Mouse (Mus musculus) liver, postnatal 0 days (tissue): ENCODE data around the gene Zscan2. TPM values are rescaled to one million over a fixed set of nuclear protein-coding genes. Genes with fewer than 3 reads are reported as not detected.

Experiments used
- ATAC-seq: fragments of 200-750 bp; cut with Nextera tagmentation; 2 replicates; pipeline ENCODE4 v1.8.0; 2017; ENCODE audit warnings: mild to moderate bottlenecking, moderate library complexity
- DNase-seq: peaks from one replicate; pipeline ENCODE4 v3.0.0-alpha.2; 2016
- H3K27ac ChIP-seq: fragments of 300-500 bp; sonication (generic); 2 replicates; pipeline ENCODE4 v1.5.1; 2014; ENCODE audit warnings: antibody characterized with exemption, moderate library complexity, mild to moderate bottlenecking, low read depth
- H3K27me3 ChIP-seq: fragments of 300-500 bp; sonication (generic); 2 replicates; pipeline ENCODE4 v1.6.1; 2014; ENCODE audit warnings: low read length, control low read depth, mixed read lengths; ENCODE audit not compliant: insufficient read depth
- H3K36me3 ChIP-seq: fragments of 300-500 bp; sonication (generic); replicated peaks from 2 replicates; pipeline ENCODE4 v1.6.1; 2014; ENCODE audit warnings: mild to moderate bottlenecking, control low read depth, low read length, moderate library complexity, mixed read lengths; ENCODE audit not compliant: insufficient read depth
- H3K4me1 ChIP-seq: fragments of 300-500 bp; sonication (generic); 2 replicates; pipeline ENCODE4 v1.6.1; 2014; ENCODE audit warnings: antibody characterized with exemption, mild to moderate bottlenecking, control low read depth; ENCODE audit not compliant: insufficient read depth
- H3K4me2 ChIP-seq: fragments of 300-500 bp; sonication (generic); 2 replicates; pipeline ENCODE4 v1.6.1; 2014; ENCODE audit warnings: low read depth, mild to moderate bottlenecking, low read length, moderate library complexity, mixed read lengths
- H3K4me3 ChIP-seq: fragments of 300-500 bp; sonication (generic); 2 replicates; pipeline ENCODE4 v1.5.1; 2014; ENCODE audit warnings: low read depth, low read length
- H3K9ac ChIP-seq: fragments of 300-500 bp; sonication (generic); replicated peaks from 2 replicates; pipeline ENCODE4 v1.6.1; 2014; ENCODE audit warnings: mild to moderate bottlenecking, moderate library complexity
- H3K9me3 ChIP-seq: fragments of 300-500 bp; sonication (generic); 2 replicates; pipeline ENCODE4 v1.6.1; 2016; ENCODE audit warnings: mild to moderate bottlenecking, control low read depth, low read length, mixed read lengths
- CTCF ChIP-seq: sonication (generic); IDR thresholded peaks from 2 replicates; pipeline ENCODE4 v1.5.1; 2016; ENCODE audit warnings: antibody characterized with exemption, low read depth
- EP300 ChIP-seq: IDR thresholded peaks from 2 replicates; pipeline ENCODE4 v1.6.1; 2016; ENCODE audit warnings: antibody characterized with exemption, low read depth, mild to moderate bottlenecking
- WGBS: fragments of 180-500 bp; shearing (Covaris S2); extraction: QIAGEN DNeasy Blood & Tissue Kit; methylation state at CpG from one replicate; pipeline ENCODE4 v1.1.7; 2014; ENCODE audit not compliant: insufficient replicate concordance; 5-methylcytosine and 5-hydroxymethylcytosine counted together
- polyA plus RNA-seq: library from polyadenylated mRNA; unstranded; fragments of >200 nt; fragmentation: Nextera tagmentation; extraction: Ambion mirVana; gene quantifications from 2 replicates; pipeline ENCODE4 v1.2.1, GENCODE M21; 2015

Zscan2 gene
- polyA plus RNA-seq, 1 experiment from 2014 or later: 0.47 TPM

DNA sequence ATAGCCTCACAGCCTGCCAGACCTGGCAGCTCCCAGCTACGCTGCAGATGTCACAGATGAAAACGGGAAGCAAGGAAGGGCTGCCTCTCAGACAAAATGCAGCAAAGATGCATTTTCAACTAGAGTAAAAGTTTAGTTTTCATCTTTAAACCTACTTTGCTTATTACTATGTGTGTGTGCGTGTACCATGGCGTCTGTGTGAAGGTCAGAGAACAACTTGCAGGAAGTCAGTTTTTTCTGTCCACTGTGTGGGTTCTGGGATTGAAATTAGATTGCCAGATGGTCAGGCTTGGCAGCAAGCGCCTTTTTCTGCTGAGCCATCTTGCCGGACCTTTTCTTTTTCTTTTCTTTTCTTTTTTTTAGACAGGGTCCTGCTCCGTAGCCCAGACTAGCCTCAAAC, 33.5 kb downstream of the Zscan2 start:
- no peak for DNase-seq
- H3K27me3 ChIP-seq: no peaks in the 10 kb centered on the region
- H3K4me2 ChIP-seq: no peak overlapping the region
- no peak for ATAC-seq
- TF ChIP-seq EP300: no peak
- no peak for TF ChIP-seq CTCF
- H3K9ac ChIP-seq: no peak overlapping the region
- no peak overlapping the region for H3K4me3 ChIP-seq
- H3K27ac ChIP-seq: peak overlapping the region; percentile 41; the same call in 1 of the 2 replicates
- WGBS: 84% methylated on average over 7 of the region's 7 CpGs
- H3K36me3 ChIP-seq: peaks cover 43% of the 10 kb centered on the region
- no peaks in the 10 kb centered on the region for H3K9me3 ChIP-seq
- H3K4me1 ChIP-seq: peaks cover 5% of the 10 kb centered on the region; the same call in 1 of the 2 replicates

DNA sequence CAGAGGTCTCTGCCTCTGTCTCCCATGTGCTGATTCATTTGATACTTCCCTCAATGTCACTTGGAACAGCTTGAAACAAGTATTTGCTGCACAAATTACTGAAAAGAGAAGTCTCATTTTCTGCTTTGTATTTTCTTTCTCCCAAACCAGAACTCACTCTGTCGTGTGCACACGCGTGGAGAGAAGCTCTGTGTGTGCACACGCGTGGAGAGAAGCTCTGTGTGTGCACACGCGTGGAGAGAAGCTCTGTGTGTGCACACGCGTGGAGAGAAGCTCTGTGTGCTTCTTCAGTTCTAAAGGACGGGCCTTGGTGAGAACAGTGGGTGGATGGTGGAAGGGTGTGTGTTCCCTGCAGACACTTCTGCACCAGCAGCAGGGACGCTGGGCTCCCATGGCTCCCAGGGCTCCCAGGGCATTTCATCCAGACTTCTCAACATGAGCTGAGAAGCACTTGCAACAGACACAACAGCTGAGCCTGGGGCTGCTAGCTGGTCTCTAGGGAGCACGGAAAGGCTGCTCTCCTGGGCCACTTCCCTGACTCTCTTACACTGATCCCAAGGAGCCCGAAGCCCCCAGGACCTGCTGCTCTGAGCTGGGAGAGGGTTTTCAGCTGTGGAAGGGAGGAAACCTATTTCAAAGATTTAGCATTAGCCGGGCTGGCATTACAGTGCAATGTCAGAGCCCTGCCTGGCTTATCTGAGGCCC, 34.2 kb downstream of the Zscan2 start:
- Histone ChIP-seq H3K27ac (no peak overlapping the region), H3K4me1 (peaks cover under 1% of the 10 kb centered on the region), H3K9me3 (no peaks in the 10 kb centered on the region), H3K9ac (no peak overlapping the region), H3K27me3 (no peaks in the 10 kb centered on the region), H3K4me2 (no peak overlapping the region), H3K4me3 (no peak overlapping the region), H3K36me3 (peaks cover 43% of the 10 kb centered on the region)
- WGBS: 88% methylated on average over 14 of the region's 14 CpGs
- TF ChIP-seq CTCF (no peak), EP300 (no peak)
- ATAC-seq (no peak), DNase-seq (no peak)

DNA sequence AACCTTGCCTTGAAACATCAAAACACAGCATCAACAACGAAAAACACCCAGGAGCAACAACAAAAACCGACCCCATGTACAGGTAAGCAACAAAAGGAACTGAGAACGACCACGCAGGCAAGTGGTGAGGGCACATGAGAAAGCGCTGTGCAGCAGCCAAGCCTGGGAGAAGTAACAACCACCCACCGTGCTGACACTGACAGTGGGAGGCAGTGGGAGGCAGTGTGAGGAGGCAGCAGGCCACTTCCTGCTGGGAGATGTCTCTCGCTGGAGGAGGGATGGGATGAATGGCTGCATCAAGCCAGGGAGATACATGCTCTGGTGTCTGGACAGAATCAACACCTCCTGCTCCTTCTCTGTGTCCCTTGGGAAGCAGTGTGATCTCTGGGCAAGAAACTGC, 36.4 kb downstream of the Zscan2 start:
- H3K4me1 ChIP-seq: peaks cover 12% of the 10 kb centered on the region
- peaks cover 30% of the 10 kb centered on the region for H3K36me3 ChIP-seq
- no peak overlapping the region for H3K4me3 ChIP-seq
- H3K4me2 ChIP-seq: no peak overlapping the region
- ATAC-seq: no peak
- no peak overlapping the region for H3K27ac ChIP-seq
- TF ChIP-seq CTCF: no peak
- TF ChIP-seq EP300: no peak
- DNase-seq: no peak
- H3K9me3 ChIP-seq: no peaks in the 10 kb centered on the region
- WGBS: 85% methylated on average over 7 of the region's 7 CpGs
- no peaks in the 10 kb centered on the region for H3K27me3 ChIP-seq
- no peak overlapping the region for H3K9ac ChIP-seq

DNA sequence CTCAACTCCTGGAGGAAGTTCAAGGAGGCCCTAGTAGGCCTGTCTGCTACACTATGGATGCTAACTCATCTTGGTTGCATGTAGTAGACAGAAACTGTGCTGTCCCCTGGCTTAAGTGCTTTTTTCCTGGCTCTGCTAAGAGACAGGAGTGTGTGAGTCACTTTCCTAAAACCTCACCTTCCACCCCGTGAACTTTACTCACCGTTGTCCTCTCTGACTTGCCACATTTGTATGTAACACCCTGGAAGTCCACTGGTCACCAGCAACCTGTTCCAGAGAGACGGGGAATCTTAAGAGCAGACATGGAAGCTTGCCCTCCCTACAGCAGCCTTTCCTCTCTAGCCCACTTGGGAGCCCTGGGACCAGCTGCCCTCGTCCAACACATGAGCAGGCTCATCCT, 37.0 kb downstream of the Zscan2 start:
- ATAC-seq (no peak), DNase-seq (no peak)
- H3K4me2 ChIP-seq: no peak overlapping the region
- WGBS: 79% methylated on average over 4 of the region's 4 CpGs
- no peak for TF ChIP-seq EP300
- TF ChIP-seq CTCF: no peak
- peaks cover 12% of the 10 kb centered on the region for H3K4me1 ChIP-seq
- H3K27me3 ChIP-seq: no peaks in the 10 kb centered on the region
- H3K4me3 ChIP-seq: no peak overlapping the region
- H3K9ac ChIP-seq: no peak overlapping the region
- peaks cover 28% of the 10 kb centered on the region for H3K36me3 ChIP-seq
- no peak overlapping the region for H3K27ac ChIP-seq
- H3K9me3 ChIP-seq: no peaks in the 10 kb centered on the region

DNA sequence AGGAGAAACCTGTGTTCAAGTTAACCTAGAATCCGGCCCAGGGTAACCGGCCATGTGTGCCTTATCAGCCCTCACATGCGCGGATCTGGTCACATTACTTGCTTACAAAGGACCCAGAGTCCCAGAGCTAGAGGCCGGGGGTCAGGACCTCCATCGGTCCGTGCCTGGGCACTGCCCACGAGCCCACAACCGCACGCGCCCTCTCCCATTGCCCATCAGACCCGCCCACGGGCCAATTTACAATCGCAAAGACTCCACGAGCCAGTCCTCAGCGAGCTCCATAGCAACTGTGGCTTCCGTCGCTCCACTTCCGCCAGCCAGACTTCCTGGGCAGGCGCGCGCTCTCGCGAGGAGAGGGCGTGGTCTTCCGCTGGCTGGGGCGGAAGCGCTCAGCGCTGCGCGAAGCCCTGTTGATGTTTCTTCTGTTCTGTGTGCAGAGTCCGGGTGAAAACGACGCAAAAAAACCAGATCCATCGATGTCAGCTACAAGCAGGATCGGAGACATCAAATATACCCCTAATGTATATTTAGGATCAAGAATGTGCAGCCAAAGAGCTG, 40.3 kb downstream of the Zscan2 start, which contains the start of gene Wdr73:
TSS of gene Wdr73 (minus strand) at position 326 of the 558 bp plus-strand sequence.
- Histone ChIP-seq H3K4me2 (peak within 1 kb of the TSS; percentile 82), H3K9me3 (no peaks in the 10 kb centered on the region), H3K9ac (peak within 1 kb of the TSS; percentile 64), H3K4me3 (peak within 1 kb of the TSS; percentile 58), H3K27me3 (no peaks in the 10 kb centered on the region), H3K4me1 (peaks cover 18% of the 10 kb centered on the region), H3K36me3 (peaks cover 10% of the 10 kb centered on the region), H3K27ac (peak within 1 kb of the TSS; percentile 88)
- TF ChIP-seq CTCF (no peak), EP300 (peak; percentile 61)
- DNase-seq (peak; percentile 94), ATAC-seq (peak; percentile 99)
- under 1% methylated on average over 36 of the region's 36 CpGs for WGBS

DNA sequence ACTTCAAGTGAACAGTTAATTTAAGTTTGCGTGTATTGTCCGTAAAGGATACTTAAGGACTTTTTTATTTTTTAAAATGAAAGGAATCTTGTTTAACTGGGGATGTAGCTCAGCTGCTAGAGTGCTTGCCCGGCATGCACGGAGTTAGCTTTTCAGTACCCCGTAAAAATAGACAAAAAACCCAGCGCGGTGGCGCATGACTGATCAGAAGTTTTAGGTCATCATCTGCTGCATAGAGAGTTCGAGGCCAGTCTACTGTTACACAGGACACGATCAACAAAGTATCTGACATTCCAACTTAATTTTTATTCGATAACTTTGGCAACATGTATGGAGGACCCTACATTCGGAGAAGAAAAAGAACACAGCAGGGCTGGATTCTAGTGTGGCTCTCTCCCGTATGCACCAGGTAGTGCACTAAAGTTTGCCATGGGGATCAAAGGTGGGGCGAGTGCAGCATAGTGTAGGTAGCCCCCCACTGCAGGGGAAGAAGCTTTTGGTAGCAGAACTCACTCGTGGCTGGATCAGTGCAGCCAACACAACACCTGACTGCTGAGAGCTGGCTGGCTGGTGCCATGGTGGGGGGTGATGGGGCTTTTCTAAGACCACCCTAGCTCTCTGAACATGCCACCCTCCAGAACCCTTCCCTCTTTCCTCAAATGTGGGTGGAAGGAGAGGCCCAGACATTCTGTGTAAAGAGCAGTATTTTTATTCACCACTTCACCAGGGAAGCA, 41.0 kb downstream of the Zscan2 start:
- Histone ChIP-seq H3K36me3 (peaks cover 10% of the 10 kb centered on the region), H3K4me1 (peaks cover 18% of the 10 kb centered on the region), H3K9ac (peak overlapping the region; percentile 64), H3K27me3 (no peaks in the 10 kb centered on the region), H3K27ac (peak overlapping the region; percentile 88), H3K4me2 (peak overlapping the region; percentile 82), H3K9me3 (no peaks in the 10 kb centered on the region), H3K4me3 (peak overlapping the region; percentile 58)
- WGBS: 30% methylated on average over 15 of the region's 15 CpGs
- TF ChIP-seq CTCF: no peak
- no peak for TF ChIP-seq EP300
- DNase-seq (no peak), ATAC-seq (0 out of 2 replicates have a peak, but pooled peaks have one; percentile 22)
